Mouse (Mus musculus): ENCODE measurements around the gene Ap1s3. TPM values are rescaled to one million over a fixed set of nuclear protein-coding genes. Genes with fewer than 3 reads are reported as not detected.

Gene Ap1s3
- total RNA-seq, 2 experiments from 2014 or later = 0.16 TPM; not detected in 1

DNA sequence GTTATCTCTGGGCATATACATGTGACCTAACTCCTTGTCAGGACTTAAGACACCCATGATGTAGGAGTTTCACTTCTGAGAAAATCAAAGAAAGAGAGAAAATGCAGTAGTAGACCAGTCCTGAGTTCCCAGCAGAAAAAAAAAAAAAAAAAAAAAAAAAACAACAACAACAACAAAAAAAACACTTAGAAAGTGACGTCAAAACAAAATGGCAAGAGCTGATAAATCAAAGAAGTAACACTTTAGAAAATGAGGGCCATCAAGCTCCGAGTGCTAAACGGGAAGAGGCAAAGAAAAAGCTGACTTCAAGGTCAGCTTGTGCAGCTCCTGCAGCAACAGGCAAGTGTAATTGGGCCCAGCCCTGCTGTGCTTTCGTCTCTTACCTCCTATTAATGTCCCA, 3.9 kb upstream of the Ap1s3 start:
- intact Hi-C loops (cut with DNase I; ENCODE audit: low total_unique reads) = no loop called here
- DNase-seq = no peak

- no peak for DNase-seq
- intact Hi-C loops (cut with DNase I; ENCODE audit: low total_unique reads) = no loop called here
Observed at GRCm38 (mm10) chr1:79671196-79671542, 603 bp downstream of the Ap1s3 start.

- intact Hi-C loops (cut with DNase I; ENCODE audit: low total_unique reads) = no loop called here
- no peak for DNase-seq
Observed at GRCm38 (mm10) chr1:79669419-79669974, 2.3 kb downstream of the Ap1s3 start.

DNA sequence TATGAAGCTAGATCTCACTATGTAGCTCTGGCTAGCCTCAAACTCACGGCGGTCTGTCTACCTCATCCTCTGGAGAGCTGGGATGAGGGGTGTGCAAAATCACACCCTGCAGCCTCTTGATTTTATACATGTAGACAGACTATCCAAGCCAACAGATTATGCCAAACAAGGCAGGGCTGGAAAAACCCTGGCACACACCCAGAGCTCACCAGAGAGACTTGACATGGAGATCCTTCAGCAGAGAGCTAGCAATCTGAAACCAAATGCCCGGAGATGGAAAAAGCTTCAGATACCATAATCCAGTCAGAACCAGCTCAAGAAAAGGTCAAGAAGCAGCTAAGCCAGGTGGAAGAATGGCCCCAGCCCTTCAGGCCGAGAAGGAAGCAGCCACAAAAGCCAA, 6.9 kb downstream of the Ap1s3 start:
- DNase-seq = no peak
- intact Hi-C loops (cut with DNase I; ENCODE audit: low total_unique reads) = no loop called here

GRCm38 (mm10) chr1:79659598-79659997, 12.2 kb downstream of the Ap1s3 start:
- no peak for DNase-seq
- intact Hi-C loops (cut with DNase I; ENCODE audit: low total_unique reads) = no loop called here

DNA sequence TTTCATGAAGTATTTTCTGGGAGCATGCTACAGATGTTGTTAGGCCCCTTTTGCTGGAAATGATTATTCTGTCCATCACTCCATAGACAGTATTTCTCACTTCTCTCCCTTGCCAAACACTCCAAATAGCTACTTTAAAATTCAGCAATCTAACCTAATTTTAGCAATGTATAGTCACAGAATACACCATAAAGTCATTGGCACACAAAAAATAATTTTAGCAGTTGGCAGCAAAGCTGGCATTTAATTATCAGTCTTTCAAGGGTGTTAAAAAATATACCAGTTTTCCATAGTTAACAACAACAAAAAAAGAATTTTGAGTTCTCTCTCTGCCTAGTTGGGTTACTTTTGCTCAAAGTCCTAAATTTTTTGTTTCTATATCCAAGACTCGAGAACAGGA, 14.4 kb downstream of the Ap1s3 start:
- no peak for DNase-seq
- intact Hi-C loops (cut with DNase I; ENCODE audit: low total_unique reads) = no loop called here

DNA sequence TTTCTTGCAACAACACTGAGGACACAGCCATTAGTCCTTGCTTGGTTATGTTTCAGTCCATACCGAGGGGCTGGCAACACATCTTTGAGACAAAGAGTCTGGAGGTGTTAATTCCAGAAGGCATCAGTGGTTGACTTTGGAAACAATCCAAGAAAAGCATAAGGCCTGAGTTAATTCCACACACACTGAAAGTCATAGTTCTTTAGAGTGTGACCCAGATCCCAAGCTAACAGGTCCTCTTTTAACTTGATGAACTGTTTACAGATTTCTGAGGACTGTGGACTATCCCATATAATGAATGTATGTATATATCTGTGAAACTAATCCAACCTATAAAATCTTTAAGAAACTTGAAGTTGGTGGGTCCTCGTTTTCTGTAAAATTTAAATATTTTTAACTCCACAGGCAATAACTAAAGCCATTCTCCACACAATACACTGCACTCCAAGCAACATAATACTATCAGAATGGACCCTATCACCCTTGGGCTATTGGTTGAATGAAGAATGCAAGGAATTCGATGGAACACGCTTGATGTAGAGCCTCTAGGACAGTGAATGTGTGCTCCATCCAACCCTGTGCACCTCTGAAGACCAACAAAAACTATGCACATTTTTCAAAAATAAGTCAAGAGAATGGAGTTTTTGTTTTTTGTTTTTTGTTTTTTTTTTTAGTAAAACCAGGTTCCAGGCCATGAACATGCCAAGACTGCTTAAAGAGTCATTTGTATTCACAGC, 15.8 kb downstream of the Ap1s3 start:
- DNase-seq = no peak
- intact Hi-C loops (cut with DNase I; ENCODE audit: low total_unique reads) = no loop called here

GRCm38 (mm10) chr1:79654948-79655347, 16.8 kb downstream of the Ap1s3 start:
- intact Hi-C loops (cut with DNase I; ENCODE audit: low total_unique reads) = no loop called here
- DNase-seq = no peak

DNA sequence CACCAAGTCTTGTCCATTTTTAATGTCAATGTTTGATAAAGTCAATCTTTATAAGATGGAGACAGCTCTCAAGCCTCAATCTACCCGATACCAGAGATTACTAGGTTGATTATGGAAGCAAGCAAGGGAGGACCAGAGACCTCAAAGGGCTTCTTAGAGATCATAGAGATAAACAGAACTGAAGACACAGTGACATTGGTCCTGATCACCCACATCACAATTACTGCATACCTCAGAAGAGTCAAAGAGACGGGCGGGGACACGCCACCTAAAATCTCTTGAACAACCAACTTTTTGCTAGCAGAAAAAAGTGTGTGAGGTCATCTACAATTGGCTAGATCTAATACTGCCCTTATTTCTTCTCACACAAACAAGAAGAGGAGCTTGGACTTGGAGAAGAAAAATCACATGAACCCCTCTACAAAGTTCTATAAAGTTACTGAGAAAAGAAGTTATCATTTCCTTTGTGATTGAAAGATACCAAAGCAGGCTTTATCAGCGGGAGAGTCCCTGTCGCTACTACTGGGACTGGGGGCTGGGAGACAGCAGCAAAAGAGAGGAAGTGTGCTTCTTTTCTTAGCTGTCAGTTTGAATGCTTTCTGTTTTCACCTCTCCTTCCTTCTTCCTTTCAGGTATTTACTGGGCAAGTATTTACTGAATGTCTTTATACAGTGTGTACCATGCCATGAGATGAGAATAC, 28.2 kb downstream of the Ap1s3 start:
- intact Hi-C loops (cut with DNase I; ENCODE audit: low total_unique reads) = no loop called here
- DNase-seq = no peak

- no peak for DNase-seq
- intact Hi-C loops (cut with DNase I; ENCODE audit: low total_unique reads) = no loop called here
Observed at GRCm38 (mm10) chr1:79642680-79643079, 29.1 kb downstream of the Ap1s3 start.

DNA sequence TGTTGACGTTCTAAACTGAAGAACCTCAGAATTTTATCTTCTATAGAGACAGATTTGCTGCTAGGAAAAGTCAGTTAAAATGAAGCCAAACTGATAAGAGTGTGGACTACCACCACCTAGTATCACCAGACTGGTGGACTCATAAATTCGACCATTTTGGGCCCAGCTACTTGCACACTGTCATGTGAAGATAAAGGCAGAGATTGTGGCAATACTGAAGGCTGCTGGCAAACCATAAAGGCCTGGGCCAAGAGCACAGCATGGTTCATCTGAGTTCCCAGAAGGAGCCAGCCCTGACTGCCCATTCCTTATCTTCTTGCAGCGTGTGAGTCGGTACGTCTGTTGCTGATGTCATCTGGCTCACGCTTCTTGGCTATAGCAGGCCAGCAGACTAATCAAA, 30.4 kb downstream of the Ap1s3 start:
- DNase-seq = no peak
- intact Hi-C loops (cut with DNase I; ENCODE audit: low total_unique reads) = no loop called here

DNA sequence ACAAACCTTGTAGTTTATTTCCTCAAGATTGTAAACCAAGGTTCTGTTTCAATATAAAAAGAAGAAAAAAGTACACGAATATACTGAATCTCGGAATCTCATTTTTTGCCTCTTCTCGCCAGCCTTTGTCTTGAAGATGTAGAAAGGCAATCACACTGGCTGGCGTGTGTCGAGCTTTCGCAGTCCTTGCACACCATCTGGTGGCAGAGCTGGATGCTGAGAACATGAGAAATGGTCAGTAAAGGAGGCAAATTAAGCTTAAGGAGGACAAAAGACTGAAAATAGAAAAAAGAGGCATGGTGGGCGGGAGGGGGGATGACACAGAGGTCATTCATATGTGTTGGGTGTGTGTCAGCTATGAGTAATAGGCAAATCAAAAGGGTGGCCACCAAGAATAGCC, 31.6 kb downstream of the Ap1s3 start:
- intact Hi-C loops (cut with DNase I; ENCODE audit: low total_unique reads) = no loop called here
- DNase-seq = peak; percentile 33

GRCm38 (mm10) chr1:79639683-79640082, 32.1 kb downstream of the Ap1s3 start:
- intact Hi-C loops (cut with DNase I; ENCODE audit: low total_unique reads) = no loop called here
- DNase-seq = no peak

- DNase-seq = no peak
- intact Hi-C loops (cut with DNase I; ENCODE audit: low total_unique reads) = no loop called here
Observed at GRCm38 (mm10) chr1:79639107-79639506, 32.7 kb downstream of the Ap1s3 start.

DNA sequence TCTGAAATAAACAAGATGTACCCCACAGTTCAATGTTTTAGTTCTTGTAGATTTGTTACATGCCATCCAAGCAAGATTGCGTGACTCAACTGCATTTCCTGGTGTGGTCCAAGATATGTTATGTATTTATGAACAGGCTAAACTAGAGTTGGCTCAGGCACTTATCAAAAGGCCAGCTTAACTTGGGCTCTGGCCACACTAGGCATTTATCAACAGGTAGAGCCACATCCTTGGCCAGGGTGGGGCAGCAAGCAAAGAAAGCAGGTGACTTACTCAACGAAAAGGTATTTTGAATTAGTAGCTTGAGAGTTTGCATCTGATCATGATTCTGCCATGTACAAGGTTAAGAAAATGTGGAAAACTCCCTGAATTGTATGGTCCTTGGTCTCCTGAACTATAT, 34.0 kb downstream of the Ap1s3 start:
- intact Hi-C loops (cut with DNase I; ENCODE audit: low total_unique reads) = no loop called here
- no peak for DNase-seq

DNA sequence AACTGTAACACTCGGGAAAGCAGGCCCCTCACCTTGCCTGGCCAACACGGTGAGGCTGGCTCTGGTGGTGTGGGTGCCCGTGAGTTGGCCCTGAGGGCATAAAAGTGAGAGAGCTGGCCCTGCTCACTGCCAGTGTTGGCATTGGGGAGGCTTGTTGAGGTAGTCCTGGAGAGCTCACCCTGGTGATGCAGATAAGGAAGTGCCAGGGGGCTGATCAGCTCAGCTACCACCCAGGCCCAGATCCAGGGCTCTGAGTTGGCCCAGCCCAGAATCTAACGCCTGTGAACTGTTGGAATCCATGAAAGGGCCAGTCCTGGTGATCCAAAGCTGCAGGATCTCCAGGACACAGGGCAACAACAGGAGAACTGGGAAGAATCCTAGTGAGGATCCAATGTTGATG, 40.3 kb downstream of the Ap1s3 start:
- no peak for DNase-seq
- intact Hi-C loops (cut with DNase I; ENCODE audit: low total_unique reads) = no loop called here

DNA sequence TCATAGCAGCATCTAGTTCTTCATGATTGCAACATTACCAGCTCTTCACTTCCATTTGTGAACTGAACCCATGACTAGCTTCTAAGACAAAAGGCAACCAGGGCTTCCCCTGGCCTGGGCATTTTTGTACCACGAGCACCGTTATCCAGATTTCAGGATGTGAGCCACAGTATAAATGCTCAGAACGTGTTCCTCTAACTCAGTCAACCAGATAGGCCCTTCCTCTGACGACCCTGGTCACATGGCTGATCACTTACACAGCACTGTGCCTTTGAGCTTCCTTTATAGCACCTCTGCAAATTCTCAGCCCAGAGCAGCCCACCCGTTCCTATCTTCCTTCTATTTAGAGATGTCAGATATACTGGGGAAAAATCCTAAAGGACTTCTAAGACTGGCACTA, 42.0 kb downstream of the Ap1s3 start:
- intact Hi-C loops (cut with DNase I; ENCODE audit: low total_unique reads) = no loop called here

GRCm38 (mm10) chr1:79626140-79626539, 45.6 kb downstream of the Ap1s3 start:
- DNase-seq = no peak
- intact Hi-C loops (cut with DNase I; ENCODE audit: low total_unique reads) = no loop called here

More for the DNA sequence above, 42.0 kb downstream of the Ap1s3 start:
- DNase-seq = no peak

- DNase-seq = no peak
- intact Hi-C loops (cut with DNase I; ENCODE audit: low total_unique reads) = no loop called here
Observed at GRCm38 (mm10) chr1:79619434-79619833, 52.3 kb downstream of the Ap1s3 start.

GRCm38 (mm10) chr1:79616492-79616891, 55.3 kb downstream of the Ap1s3 start:
- intact Hi-C loops (cut with DNase I; ENCODE audit: low total_unique reads) = no loop called here
- no peak for DNase-seq

GRCm38 (mm10) chr1:79614456-79614855, 57.3 kb downstream of the Ap1s3 start:
- DNase-seq = no peak
- intact Hi-C loops (cut with DNase I; ENCODE audit: low total_unique reads) = no loop called here
